Mouse (Mus musculus) heart, postnatal 25 days (tissue): ENCODE data around the gene Slc36a2. TPM values are rescaled to one million over a fixed set of nuclear protein-coding genes. Genes with fewer than 3 reads are reported as not detected.

ENCODE experiments used
- DNase-seq: peaks from one replicate; pipeline ENCODE4 v3.0.0; 2022; ENCODE audit warnings: low spot score
- intact Hi-C: fragments of 180-260 bp; cut with DNase I; formaldehyde crosslinking; loops from one replicate; pipeline ENCODE4 v1.15.1; 2025
- total RNA-seq, 2 experiments: library from RNA; stranded (reverse); gene quantifications; 2 replicates each; pipeline ENCODE4 v1.2.3; 2021

The Slc36a2 gene
- total RNA-seq, 2 experiments from 2014 or later, result 14.2 to 14.8 TPM

DNA sequence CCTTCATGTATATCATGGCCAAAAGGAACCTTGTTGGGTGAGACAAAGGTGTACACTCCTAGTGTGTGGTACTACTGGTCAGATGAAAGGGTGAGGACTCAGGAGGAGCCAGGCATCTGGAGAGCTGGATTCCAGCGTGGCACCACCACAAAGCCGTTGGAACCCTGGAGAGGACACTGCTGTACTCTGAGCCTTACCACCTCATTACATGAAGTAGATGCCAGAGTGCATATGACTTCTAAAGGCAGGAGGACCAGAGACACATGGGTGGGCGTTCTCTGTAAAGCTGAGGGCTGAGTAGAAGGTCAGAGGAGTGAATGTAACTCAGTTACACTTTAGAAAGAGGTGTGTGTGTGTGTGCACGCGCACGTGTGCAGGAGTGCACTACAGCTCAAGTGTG is 2.9 kb upstream of the Slc36a2 start:
- intact Hi-C loops, result no loop called here
- no peak for DNase-seq

DNA sequence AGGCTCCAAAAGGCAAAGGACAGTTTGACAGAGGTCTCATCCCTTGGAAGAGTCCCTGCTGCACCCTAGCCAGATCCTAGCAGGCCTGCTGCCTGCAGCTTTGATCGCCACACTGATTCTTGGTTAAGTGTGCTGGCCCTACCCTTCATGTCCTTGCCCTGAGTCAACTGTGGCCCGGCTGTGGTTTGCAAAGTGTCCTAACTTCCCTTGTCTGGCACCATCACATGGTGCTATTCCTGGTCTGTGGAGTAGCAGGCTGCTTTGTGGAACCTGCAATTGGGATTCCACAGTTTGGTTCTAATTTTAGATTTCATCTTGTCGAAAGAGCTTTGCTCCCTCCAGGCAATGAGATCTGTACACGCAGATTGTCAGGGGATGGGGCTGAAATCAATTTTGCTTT is 2.4 kb upstream of the Slc36a2 start:
- DNase-seq, result no peak
- intact Hi-C loops, result no loop called here

DNA sequence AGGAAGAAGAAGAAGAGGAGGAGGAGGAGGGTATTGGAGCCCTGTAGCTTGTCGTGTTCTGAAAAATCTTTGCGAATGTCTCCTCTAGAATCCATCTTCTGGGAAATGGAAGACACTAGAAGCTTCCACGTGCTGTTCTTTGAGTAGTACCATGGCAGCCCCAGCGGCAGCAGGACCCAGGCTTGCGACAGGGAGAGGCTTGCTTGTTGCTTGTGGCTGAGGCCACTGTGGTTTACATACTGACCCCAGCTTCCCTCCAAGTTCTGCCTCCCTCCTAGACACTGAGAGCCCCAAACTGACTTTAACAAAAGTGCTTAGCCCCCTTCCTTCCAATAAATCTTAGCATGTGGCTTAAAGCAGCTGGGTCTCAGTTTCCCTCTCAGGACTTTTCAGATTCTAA is 631 bp downstream of the Slc36a2 start:
- intact Hi-C loops, result no loop called here
- no peak for DNase-seq

DNA sequence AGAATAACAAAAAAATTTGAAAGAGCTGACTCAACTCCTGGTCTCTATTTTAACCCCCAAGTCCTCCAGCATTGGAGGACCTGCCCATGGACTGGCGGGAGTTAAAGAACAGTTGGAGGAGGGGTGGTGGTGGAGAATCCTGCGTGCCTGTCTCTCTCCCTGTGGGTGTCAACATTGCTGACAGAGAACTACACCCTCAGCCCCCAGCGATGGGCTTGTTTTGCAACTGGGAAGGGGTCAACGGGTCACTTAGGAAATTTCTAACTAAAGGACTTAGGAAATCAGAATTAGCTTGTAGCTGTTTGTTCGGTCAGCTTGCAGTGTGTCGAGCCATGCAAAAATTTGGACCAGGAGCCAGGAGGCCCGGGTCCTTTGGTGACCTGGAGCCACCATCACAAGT is 1.8 kb downstream of the Slc36a2 start:
- intact Hi-C loops, result no loop called here
- no peak for DNase-seq

DNA sequence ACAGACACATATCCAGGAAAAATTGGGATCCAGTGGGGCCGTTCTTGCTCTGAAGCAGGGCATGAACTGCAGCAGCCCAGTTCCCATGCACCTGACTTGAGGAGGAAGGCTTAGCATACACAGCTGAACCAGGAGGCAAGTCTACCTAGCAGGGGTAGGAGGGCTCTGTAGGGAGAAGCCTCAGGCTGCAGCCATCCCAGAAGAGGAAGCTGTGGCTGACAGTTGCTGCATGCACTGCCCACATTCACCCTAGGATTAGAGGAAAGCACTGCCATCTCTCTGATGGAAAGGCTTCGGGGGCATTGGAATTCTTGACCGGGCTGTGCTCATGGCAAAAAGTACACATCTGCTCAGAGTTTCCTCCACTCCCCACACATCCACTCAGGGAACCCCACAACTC is 5.0 kb downstream of the Slc36a2 start:
- DNase-seq, result no peak
- intact Hi-C loops, result no loop called here

DNA sequence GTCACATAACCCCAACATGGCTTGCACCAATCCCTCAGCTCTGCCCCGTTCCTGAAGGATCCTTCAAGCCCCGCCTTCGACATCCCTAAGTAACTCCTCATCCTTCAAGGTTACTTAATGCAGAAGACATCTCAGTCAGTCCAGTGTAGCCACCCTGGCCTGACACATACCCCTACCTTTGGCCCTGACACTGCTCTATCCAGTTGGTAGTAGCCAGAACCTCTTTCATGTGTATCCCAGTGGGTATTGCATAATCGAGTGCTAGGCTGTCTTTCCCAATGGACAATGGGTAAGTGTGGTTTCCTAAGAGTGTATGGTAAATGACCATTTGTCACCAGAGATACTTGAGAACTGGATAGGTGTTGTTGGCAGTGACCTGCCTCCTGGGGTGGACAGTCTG is 6.0 kb downstream of the Slc36a2 start:
- intact Hi-C loops, result no loop called here
- no peak for DNase-seq

DNA sequence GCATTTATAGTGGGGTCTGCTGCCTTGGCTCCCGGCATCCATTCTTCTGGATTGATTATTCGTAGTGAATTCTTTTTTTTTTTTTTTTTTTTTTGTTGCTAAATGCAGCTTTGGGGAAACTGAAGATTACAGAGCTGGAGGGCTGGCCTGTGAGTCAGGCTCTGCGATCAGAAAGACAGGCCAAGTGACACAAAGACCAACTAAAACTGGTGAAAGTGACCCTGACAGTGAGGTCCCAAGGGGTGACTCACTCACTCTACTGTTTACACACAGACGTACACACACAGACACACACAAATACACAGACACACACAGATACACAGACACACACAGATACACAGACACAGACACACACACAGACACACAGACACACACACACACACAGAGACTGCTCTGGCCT is 14.4 kb downstream of the Slc36a2 start:
- intact Hi-C loops, result no loop called here
- DNase-seq, result no peak

DNA sequence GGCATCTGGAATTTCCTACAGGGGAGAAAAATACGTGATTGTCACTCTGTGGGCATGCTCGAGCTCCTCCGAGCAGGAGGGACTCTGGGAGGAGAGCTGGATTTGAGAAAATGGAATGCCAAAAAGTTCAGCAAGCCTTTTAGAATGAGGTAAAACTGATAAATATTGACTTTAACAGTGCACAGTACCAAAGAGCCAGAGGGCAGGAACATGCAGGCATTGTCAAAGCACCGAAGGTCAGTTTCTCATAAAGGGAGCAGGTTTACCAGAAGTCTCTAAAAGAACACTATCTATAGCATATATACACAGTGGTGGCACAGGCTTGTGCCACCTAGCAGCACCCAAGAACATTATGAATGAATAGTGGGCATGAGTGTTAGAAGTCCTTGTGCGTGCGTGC is 16.0 kb downstream of the Slc36a2 start:
- intact Hi-C loops, result no loop called here
- DNase-seq, result no peak

DNA sequence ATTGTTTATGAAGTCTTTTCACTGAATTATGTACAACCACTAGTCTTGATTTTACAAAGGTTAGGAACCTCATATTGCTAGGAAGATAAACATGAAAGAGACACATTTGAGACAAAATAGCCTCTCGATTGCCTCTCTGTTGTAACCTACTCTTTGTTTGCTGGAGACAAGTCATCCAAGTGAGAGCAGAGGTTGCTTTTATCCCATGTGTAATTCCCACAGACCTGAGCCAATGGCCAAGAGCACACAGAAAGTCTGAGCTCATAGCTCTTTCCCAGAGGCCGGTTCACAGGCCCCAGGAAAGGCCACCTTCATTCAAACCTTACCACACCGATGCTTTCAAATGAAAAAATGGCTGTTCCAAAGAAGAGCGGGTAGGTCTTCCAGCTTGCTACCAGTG is 16.4 kb downstream of the Slc36a2 start:
- intact Hi-C loops, result no loop called here
- DNase-seq, result no peak

DNA sequence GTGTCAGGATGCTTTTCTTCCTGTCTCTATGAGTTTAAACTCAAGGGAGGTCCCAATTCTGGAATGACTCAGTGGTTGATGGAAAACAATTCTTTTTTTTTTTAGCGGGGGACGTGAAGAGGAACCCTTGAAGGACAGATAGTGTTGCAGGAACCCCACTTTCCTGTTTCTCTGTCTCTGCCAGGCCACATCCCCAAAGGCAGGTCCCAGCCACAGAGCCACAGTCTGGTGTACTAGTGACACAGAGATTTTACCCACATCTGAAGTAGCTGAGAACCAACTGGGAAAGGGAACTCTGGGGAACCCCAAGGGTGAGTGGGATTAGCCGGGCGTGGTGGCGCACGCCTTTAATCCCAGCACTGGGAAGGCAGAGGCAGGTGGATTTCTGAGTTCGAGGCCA is 19.1 kb downstream of the Slc36a2 start:
- DNase-seq, result no peak
- intact Hi-C loops, result no loop called here

DNA sequence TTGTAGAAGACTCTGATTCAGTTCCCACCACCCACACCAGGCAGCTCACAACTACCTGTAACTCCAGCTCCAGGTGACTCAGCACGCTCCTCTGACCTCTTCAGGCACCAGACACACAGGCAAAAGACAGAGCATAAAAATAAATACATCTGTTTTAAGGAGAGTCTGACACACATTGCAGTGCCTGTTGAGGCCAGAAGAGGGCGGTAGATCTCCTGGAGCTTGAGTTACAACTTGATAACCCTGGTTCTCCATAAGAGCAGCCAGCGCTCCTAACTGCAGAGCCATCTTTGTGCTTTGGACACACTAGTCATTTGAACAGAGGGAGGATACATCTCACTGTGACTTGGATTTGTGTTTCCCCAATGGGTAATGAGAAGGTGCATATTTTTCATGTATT is 20.2 kb downstream of the Slc36a2 start:
- no peak for DNase-seq
- intact Hi-C loops, result no loop called here

DNA sequence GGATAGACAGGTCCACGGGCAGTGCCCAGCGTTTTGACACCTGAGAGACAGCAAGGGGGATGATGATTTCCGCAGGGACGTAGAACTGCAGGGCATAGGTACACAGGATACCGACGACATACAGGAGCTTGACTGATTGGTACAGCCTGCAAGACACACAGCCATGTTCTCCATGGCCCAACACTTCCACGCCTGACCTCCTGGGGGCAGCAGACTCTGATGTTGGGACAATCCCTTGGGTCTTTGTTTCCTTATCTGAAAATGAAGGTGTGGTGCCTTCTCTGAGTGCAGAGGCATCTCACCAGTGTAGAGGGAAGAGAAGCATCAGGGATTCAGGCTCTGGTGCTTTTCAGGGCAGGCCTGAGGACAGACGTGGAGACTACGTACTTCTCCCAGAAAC is 22.2 kb downstream of the Slc36a2 start:
- DNase-seq, result no peak
- intact Hi-C loops, result no loop called here

DNA sequence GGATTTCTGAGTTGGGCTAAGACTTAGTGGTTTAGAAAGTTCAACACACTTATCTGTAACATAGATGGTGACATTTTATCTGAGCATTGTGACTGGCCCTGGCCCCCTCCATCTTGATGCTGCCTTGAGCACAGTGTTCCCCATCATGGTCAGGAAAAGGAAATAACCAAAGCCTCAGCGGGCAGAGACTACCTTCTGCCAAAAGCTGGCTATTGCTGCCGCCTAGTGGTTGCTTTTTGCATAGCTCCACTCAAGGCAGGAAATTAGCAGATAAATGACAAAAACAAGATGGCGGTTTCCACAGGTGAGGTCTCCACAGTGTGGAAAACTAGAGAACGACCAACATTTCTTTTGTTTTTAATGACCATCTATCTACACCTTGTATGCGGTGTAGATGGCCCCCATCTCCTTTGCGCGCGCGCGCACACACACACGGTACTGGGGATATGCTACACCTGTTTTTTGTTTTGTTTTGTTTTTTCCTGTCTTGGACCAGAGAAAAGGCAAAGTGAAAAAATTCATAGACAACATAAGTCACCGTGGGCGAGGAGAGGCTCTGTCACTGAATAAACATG is 26.0 kb downstream of the Slc36a2 start:
- intact Hi-C loops, result loop anchor here (2.0 to 5.0 kb wide), 3 partner anchors 72 to 162 kb away; no protein-coding TSS in a partner anchor
- DNase-seq, result peak; percentile 32

DNA sequence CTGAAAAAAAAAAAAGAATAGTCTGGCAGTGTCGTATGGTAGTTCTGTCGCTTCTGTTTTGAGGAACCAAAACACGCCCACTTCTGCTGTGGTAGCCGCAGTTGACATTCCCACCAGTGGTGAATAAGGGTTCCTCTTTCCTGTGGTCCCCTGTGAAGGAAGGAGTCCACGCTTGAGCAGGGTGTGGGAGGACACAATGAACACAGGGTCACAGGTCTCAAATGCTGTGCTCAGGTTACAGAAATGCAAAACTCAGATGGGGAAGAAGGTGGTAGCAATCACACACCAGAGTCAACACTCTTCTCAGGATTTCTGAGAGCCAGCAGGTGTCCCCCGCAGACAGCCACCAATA is 29.8 kb downstream of the Slc36a2 start:
- no peak for DNase-seq
- intact Hi-C loops, result loop anchor here (5.0 kb wide), 2 partner anchors 68 to 158 kb away; no protein-coding TSS in a partner anchor

DNA sequence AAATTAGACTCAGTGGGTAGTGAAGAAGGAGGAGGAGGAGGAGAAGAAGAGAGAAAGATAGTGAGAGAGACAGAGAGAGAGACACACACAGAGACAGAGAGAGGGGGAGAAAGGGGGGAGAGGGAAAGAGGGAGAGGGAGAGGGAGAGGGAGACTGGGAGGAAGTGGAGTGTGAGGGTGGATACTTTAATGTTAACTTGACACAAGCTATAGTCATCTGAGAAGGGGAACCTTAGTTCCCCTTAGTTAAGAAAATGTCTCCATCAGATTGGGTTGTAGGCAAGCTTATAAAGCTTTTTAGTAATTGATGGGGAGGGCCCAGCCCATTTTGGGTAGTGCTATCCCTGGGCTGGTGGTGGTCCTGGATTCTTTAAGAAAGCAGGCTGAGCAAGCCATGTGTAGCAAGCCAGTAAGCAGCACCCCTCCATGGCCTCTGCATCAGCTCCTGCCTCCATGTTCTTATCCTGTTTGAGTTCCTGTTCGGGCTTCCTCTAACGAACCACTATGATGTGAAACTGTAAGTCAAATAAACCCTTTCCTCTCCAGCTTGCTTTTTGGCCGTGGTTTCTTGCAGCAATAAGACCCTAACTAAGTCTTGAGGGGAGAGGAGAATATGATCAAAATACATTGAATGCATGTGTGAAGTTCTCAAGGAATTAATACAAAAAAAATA is 30.3 kb downstream of the Slc36a2 start:
- no peak for DNase-seq
- intact Hi-C loops, result loop anchor here (5.0 kb wide), 2 partner anchors 67 to 157 kb away; no protein-coding TSS in a partner anchor

DNA sequence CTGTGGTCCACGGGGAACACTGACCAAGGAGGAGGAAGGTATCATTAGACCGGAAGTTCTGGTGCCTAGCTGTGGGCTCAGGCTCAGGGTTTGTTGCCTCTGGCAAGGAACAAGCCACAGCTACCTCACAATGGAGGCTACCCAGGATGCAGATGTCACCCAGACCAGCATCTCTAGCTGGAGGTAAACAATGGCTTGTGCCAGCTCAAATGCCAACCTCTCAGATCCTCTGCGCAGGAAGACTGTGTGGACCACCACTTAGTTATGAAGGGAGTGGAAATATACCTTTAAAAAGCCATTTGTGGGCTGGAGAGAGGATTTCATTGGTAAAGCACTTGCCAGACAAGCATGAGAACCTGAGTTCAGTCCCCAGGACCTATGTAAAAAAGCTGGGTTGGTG is 33.3 kb downstream of the Slc36a2 start, which contains the start of gene Slc36a3:
Gene Slc36a3 (minus strand): TSS at position 101 of the 400 bp plus-strand sequence.
- intact Hi-C loops, result no loop called here
- no peak for DNase-seq

DNA sequence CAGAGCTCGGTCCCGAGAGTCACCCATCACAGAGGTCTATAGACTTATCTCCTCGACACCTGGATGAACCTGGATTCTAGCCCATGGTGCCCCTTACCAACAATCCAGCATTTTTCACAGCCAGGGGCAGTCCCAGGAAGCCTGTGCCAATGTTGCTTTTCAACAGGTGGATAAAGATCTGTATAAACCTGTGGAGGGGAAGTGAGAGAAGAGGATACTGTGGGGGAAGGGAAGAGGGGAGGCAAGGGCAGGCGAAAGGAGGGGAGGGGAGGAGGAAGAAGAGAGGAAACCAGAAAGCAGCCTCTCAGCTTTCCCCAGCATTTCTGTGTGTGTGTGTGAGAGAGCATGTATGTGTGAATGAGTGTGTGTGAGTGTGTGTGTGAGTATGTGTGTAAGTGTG is 36.4 kb downstream of the Slc36a2 start:
- DNase-seq, result no peak
- intact Hi-C loops, result no loop called here

DNA sequence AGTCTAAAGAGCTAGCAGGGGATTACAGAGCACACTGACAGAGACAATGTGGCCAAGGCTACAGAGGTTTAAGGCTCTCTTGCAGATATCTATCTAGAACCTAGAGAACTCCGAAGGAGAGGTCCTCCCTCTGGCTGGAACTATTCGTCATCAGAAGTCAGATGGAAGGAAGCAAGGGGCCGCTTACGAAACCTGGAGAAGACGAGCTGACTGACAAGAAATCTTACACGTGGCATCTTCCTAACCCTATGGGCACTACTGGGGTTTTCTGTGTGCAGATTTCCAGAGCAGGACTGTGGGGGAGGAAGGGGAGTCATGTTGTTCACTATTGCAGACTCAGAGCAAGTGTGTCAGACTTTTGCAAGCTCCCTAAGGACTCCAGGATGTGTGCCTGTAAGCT is 37.5 kb downstream of the Slc36a2 start:
- intact Hi-C loops, result no loop called here
- DNase-seq, result no peak

DNA sequence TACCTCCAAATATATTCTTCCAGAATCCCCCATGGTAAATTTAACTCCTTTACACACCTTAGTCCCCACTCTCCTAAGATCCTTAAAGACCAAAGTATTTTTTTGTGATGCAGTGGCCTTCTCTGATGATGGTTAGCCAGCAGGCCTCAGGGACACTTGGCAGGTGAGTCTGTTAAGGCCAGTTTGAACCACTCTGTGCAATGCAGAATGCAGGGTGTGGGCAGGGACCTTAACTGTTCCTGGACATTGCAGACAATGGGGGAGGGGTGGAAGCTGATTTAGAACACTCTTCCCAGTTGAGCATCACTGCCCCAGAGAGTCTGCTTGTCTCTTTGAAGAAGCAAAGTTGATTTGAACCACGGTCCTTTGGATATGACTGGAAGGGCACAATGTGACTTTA is 38.0 kb downstream of the Slc36a2 start:
- no peak for DNase-seq
- intact Hi-C loops, result no loop called here

DNA sequence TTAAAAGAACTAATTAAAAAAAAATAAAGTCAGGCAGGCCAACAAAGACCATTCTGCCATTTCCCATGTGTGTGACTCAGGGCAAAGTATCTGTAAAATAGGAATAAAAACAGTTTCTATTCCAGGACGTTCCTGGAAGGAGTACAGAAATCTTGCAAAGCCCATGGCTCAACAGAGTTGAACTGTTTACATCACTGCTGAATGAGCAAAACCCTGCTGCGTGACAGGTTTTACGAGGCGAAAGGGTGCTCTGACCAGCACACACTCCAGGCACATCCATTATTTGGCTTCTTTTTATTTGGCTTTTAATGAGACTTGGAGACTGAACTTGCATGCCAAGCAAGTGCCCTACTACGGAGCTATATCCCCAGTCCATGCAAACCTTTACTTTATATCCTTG is 40.9 kb downstream of the Slc36a2 start:
- intact Hi-C loops, result no loop called here
- no peak for DNase-seq

DNA sequence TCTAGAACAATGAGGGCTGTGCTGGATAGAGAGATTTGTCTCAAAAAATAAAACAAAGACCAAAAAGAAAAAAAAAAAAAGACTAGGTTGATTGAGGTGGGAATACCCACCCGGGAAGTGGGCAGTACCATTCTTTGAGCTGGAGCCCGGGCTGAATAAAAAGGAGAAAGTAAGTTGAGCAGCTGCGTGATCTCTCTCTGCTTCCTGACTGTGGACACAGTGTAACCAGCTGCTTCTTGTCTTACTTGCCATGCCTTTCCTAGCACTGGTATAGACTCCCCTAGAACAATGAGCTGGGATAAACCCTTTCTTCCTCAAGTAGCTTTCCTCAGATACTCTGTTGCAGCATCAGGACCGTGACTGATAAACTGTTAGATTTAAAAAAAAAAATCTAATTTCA is 43.4 kb downstream of the Slc36a2 start:
- no peak for DNase-seq
- intact Hi-C loops, result no loop called here

DNA sequence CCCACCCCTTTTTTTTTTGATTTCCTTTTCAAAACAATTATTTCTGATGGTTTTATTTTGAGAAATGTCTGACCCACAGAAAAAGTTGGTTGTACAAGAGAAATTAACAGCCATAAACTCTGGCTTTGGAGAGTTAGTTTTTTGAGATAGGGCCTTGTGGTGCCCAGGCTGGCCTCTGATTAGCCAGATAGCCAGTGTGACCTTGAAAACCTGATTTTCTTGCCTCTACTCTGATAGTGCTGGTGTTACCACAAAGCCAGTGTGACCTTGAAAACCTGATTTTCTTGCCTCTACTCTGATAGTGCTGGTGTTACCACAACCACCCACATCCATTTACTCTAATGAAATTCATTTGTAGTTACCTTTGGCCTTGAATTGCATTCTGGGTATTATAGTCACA is 47.2 kb downstream of the Slc36a2 start:
- no peak for DNase-seq
- intact Hi-C loops, result no loop called here
